Mouse (Mus musculus) right cerebral cortex, adult 2 months (tissue): Measurements from ENCODE around the gene Slc34a1.
"Not testable (repeated sequence)": the region's sequence is repeated elsewhere in the genome, so short reads cannot be mapped to it uniquely, and the experiment has no call there.

Experiments
- DNase-seq, 2 experiments: peaks; one replicate each; pipeline ENCODE4 v3.0.0; 2021 to 2022; ENCODE audit warnings: low spot score in 2 of 2

Slc34a1 gene

GRCm38 (mm10) chr13:55404853-55405782, 7.1 kb downstream of the Slc34a1 start:
- peak; percentile 84 to 87 for DNase-seq

GRCm38 (mm10) chr13:55405783-55406390, 7.9 kb downstream of the Slc34a1 start:
- DNase-seq: peak in 1 of 2 experiments; percentile 32

- no peak for DNase-seq
Measured at GRCm38 (mm10) chr13:55407341-55407740, 9.4 kb downstream of the Slc34a1 start.

GRCm38 (mm10) chr13:55408546-55409120, 10.6 kb downstream of the Slc34a1 start:
- no peak for DNase-seq

- DNase-seq: no peak
Measured at GRCm38 (mm10) chr13:55411826-55412225, 13.8 kb downstream of the Slc34a1 start.

GRCm38 (mm10) chr13:55412643-55413307, 14.8 kb downstream of the Slc34a1 start:
- no peak for DNase-seq

GRCm38 (mm10) chr13:55413333-55413732, 15.3 kb downstream of the Slc34a1 start:
- no peak for DNase-seq

- peak; percentile 87 to 89 for DNase-seq
Measured at GRCm38 (mm10) chr13:55414743-55415380, 16.9 kb downstream of the Slc34a1 start, which contains the start of gene Pfn3. Gene Pfn3 (minus strand): TSS chr13:55415232.

GRCm38 (mm10) chr13:55418004-55418403, 20.0 kb downstream of the Slc34a1 start:
- peak; percentile 88 to 95 for DNase-seq

GRCm38 (mm10) chr13:55419142-55419541, 21.2 kb downstream of the Slc34a1 start:
- DNase-seq: no peak

GRCm38 (mm10) chr13:55420018-55420932, 22.3 kb downstream of the Slc34a1 start:
- no peak for DNase-seq

GRCm38 (mm10) chr13:55420933-55421800, 23.2 kb downstream of the Slc34a1 start:
- DNase-seq: peak; percentile 66 to 68

GRCm38 (mm10) chr13:55426613-55427012, 28.6 kb downstream of the Slc34a1 start, which contains the start of gene F12:
Gene F12 (minus strand): TSS chr13:55426793.
- DNase-seq: no peak

GRCm38 (mm10) chr13:55429226-55429888, 31.4 kb downstream of the Slc34a1 start:
- DNase-seq: no peak

- no peak for DNase-seq
Measured at GRCm38 (mm10) chr13:55430566-55430965, 32.6 kb downstream of the Slc34a1 start.

GRCm38 (mm10) chr13:55431889-55432685, 34.1 kb downstream of the Slc34a1 start:
- DNase-seq: no peak

- DNase-seq: not testable (repeated sequence)
Measured at GRCm38 (mm10) chr13:55437111-55437629, 39.2 kb downstream of the Slc34a1 start.
